Mouse (Mus musculus) liver, adult 2 months (tissue): ENCODE results near the gene Olfr1222. TPM values are rescaled to one million over a fixed set of nuclear protein-coding genes. Genes with fewer than 3 reads are reported as not detected.

Source experiments
- DNase-seq: peaks from one replicate; pipeline ENCODE4 v3.0.0-alpha.2; 2011; ENCODE audit warnings: low read depth, low spot score; ENCODE audit errors: extremely low read depth
- H3K27ac ChIP-seq: fragments of 200-500 bp; replicated peaks from 2 replicates; pipeline ENCODE4 v1.5.1; 2012; ENCODE audit warnings: low read depth, mild to moderate bottlenecking, control low read depth, inconsistent platforms, low read length; ENCODE audit not compliant: insufficient read depth
- H3K27me3 ChIP-seq: fragments of 200-500 bp; 2 replicates; pipeline ENCODE4 v1.6.1; 2012; ENCODE audit warnings: mild to moderate bottlenecking, moderate library complexity, low read length, inconsistent platforms; ENCODE audit not compliant: control insufficient read depth, insufficient read depth
- H3K36me3 ChIP-seq: fragments of 200-500 bp; 2 replicates; pipeline ENCODE4 v1.6.1; 2012; ENCODE audit warnings: low read length, inconsistent platforms; ENCODE audit not compliant: control insufficient read depth, insufficient read depth
- H3K4me1 ChIP-seq: fragments of 200-500 bp; 2 replicates; pipeline ENCODE4 v1.6.1; 2011; ENCODE audit warnings: low read length; ENCODE audit not compliant: control insufficient read depth, insufficient read depth
- H3K4me3 ChIP-seq: fragments of 200-500 bp; 2 replicates; pipeline ENCODE4 v1.5.1; 2011; ENCODE audit warnings: low read depth, mild to moderate bottlenecking, control low read depth, low read length, moderate library complexity; ENCODE audit not compliant: insufficient read depth
- H3K79me2 ChIP-seq: fragments of 200-500 bp; 2 replicates; pipeline ENCODE4 v1.6.1; 2012; ENCODE audit warnings: inconsistent platforms, mild to moderate bottlenecking, low read length, moderate library complexity; ENCODE audit not compliant: control insufficient read depth, insufficient read depth
- H3K9ac ChIP-seq: fragments of 200-500 bp; 2 replicates; pipeline ENCODE4 v1.6.1; 2012; ENCODE audit warnings: low read depth, mild to moderate bottlenecking, control low read depth, inconsistent platforms, low read length
- CTCF ChIP-seq: fragments of 200-500 bp; IDR thresholded peaks from 2 replicates; pipeline ENCODE4 v1.5.1; 2011; ENCODE audit warnings: low read depth, low read length, control low read depth
- POLR2A ChIP-seq: fragments of 200-500 bp; IDR thresholded peaks from 2 replicates; pipeline ENCODE4 v1.6.1; 2011; ENCODE audit warnings: low read length, control low read depth; ENCODE audit not compliant: insufficient read depth; ENCODE audit errors: extremely low read depth
- WGBS: fragments of 180-500 bp; shearing (Covaris S2); methylation state at CpG from one replicate; pipeline ENCODE4 v1.1.7; 2018; 5-methylcytosine and 5-hydroxymethylcytosine counted together
- polyA plus RNA-seq: library from polyadenylated mRNA; depleted of rRNA; stranded (reverse); fragments of >200 nt; gene quantifications from 2 replicates; pipeline ENCODE4 v1.2.3, GENCODE M21; 2012; rRNA removed
- total RNA-seq: library from RNA; depleted of rRNA; stranded (reverse); fragments of >200 nt; gene quantifications from 2 replicates; pipeline ENCODE4 v1.2.3, GENCODE M21; 2014; rRNA removed

Olfr1222 gene
- total and polyA plus RNA-seq, 2 experiments = not detected

- no peak within 1 kb of the TSS for H3K9ac ChIP-seq
Observed at GRCm38 (mm10) chr2:89106735-89107134, 26.1 kb downstream of the Olfr1222 start, which contains the start of gene Olfr1220. Olfr1220 (minus strand) TSS chr2:89106835.

GRCm38 (mm10) chr2:89105651-89106050 is 27.2 kb downstream of the Olfr1222 start:
- H3K36me3 ChIP-seq = no peaks in the 10 kb centered on the region
- no peak overlapping the region for H3K4me3 ChIP-seq
- H3K9ac ChIP-seq = no peak overlapping the region
- no peaks in the 10 kb centered on the region for H3K79me2 ChIP-seq
- no peak for DNase-seq
- TF ChIP-seq CTCF = no peak
- TF ChIP-seq POLR2A = no peak
- no peaks in the 10 kb centered on the region for H3K4me1 ChIP-seq
- H3K27ac ChIP-seq = no peak overlapping the region
- H3K27me3 ChIP-seq = no peaks in the 10 kb centered on the region

More at GRCm38 (mm10) chr2:89106735-89107134, 26.1 kb downstream of the Olfr1222 start, which contains the start of gene Olfr1220:
- no peak for TF ChIP-seq CTCF
- TF ChIP-seq POLR2A = no peak
- no peaks in the 10 kb centered on the region for H3K4me1 ChIP-seq
- WGBS = 63% methylated on average over 3 of the region's 3 CpGs
- H3K79me2 ChIP-seq = no peaks in the 10 kb centered on the region
- no peak for DNase-seq
- no peak within 1 kb of the TSS for H3K27ac ChIP-seq
- H3K36me3 ChIP-seq = no peaks in the 10 kb centered on the region
- no peak within 1 kb of the TSS for H3K4me3 ChIP-seq
- no peaks in the 10 kb centered on the region for H3K27me3 ChIP-seq

- no peak for DNase-seq
- Histone ChIP-seq H3K27me3 (no peaks in the 10 kb centered on the region), H3K4me3 (no peak overlapping the region), H3K79me2 (no peaks in the 10 kb centered on the region), H3K9ac (no peak overlapping the region), H3K27ac (no peak overlapping the region), H3K36me3 (no peaks in the 10 kb centered on the region), H3K4me1 (no peaks in the 10 kb centered on the region)
- WGBS = 94% methylated on average over 1 of the region's 1 CpGs
- TF ChIP-seq POLR2A (no peak), CTCF (no peak)
Observed at GRCm38 (mm10) chr2:89093848-89094247, 39.0 kb downstream of the Olfr1222 start.

- H3K4me1 ChIP-seq = no peaks in the 10 kb centered on the region
- no peak within 1 kb of the TSS for H3K9ac ChIP-seq
- WGBS = 44% methylated on average over 1 of the region's 1 CpGs
- no peak for TF ChIP-seq CTCF
- no peak for TF ChIP-seq POLR2A
- H3K4me3 ChIP-seq = no peak within 1 kb of the TSS
- DNase-seq = no peak
- H3K27me3 ChIP-seq = no peaks in the 10 kb centered on the region
- no peaks in the 10 kb centered on the region for H3K36me3 ChIP-seq
- no peaks in the 10 kb centered on the region for H3K79me2 ChIP-seq
- H3K27ac ChIP-seq = no peak within 1 kb of the TSS
Observed at GRCm38 (mm10) chr2:89083413-89083812, 49.4 kb downstream of the Olfr1222 start, which contains the start of gene Olfr1219. Olfr1219 (minus strand) TSS chr2:89083513.

GRCm38 (mm10) chr2:89081487-89081886 is 51.4 kb downstream of the Olfr1222 start:
- TF ChIP-seq CTCF = no peak
- TF ChIP-seq POLR2A = no peak
- H3K27ac ChIP-seq = no peak overlapping the region
- H3K4me3 ChIP-seq = no peak overlapping the region
- H3K9ac ChIP-seq = no peak overlapping the region
- no peaks in the 10 kb centered on the region for H3K27me3 ChIP-seq
- H3K4me1 ChIP-seq = no peaks in the 10 kb centered on the region
- H3K79me2 ChIP-seq = no peaks in the 10 kb centered on the region
- no peaks in the 10 kb centered on the region for H3K36me3 ChIP-seq
- DNase-seq = no peak

Other genes with a start within 250 kb of the Olfr1222 start
- gene Olfr1208, start 230.7 kb downstream of the Olfr1222 start, total RNA-seq = not detected in 2 replicates
- gene Olfr1208, start 230.7 kb downstream of the Olfr1222 start, polyA plus RNA-seq = not detected in 2 replicates
- not detected in 2 replicates for gene Olfr1209, start 217.9 kb downstream of the Olfr1222 start, total RNA-seq
- not detected in 2 replicates for gene Olfr1209, start 217.9 kb downstream of the Olfr1222 start, polyA plus RNA-seq
- not detected in 2 replicates for gene Olfr1211, start 194.9 kb downstream of the Olfr1222 start, total RNA-seq
- not detected in 2 replicates for gene Olfr1211, start 194.9 kb downstream of the Olfr1222 start, polyA plus RNA-seq
- gene Olfr1212, start 179.1 kb downstream of the Olfr1222 start, total RNA-seq = not detected in 2 replicates
- gene Olfr1212, start 179.1 kb downstream of the Olfr1222 start, polyA plus RNA-seq = not detected in 2 replicates
- gene Gm13762, start 152.8 kb downstream of the Olfr1222 start, total RNA-seq = not detected in 2 replicates
- not detected in 2 replicates for gene Gm13762, start 152.8 kb downstream of the Olfr1222 start, polyA plus RNA-seq
- gene Olfr1214, start 140.4 kb downstream of the Olfr1222 start, total RNA-seq = not detected in 2 replicates
- gene Olfr1214, start 140.4 kb downstream of the Olfr1222 start, polyA plus RNA-seq = not detected in 2 replicates
- gene Olfr1215, start 126.1 kb downstream of the Olfr1222 start, total RNA-seq = not detected in 2 replicates
- not detected in 2 replicates for gene Olfr1215, start 126.1 kb downstream of the Olfr1222 start, polyA plus RNA-seq
- not detected in 2 replicates for gene Olfr1216, start 114.7 kb downstream of the Olfr1222 start, total RNA-seq
- gene Olfr1216, start 114.7 kb downstream of the Olfr1222 start, polyA plus RNA-seq = not detected in 2 replicates
- not detected in 2 replicates for gene Olfr1217, start 101.0 kb downstream of the Olfr1222 start, total RNA-seq
- gene Olfr1217, start 101.0 kb downstream of the Olfr1222 start, polyA plus RNA-seq = not detected in 2 replicates
- not detected in 2 replicates for gene Olfr1218, start 71.9 kb downstream of the Olfr1222 start, total RNA-seq
- gene Olfr1218, start 71.9 kb downstream of the Olfr1222 start, polyA plus RNA-seq = not detected in 2 replicates
- not detected in 2 replicates for gene Olfr1219, start 49.5 kb downstream of the Olfr1222 start, total RNA-seq
- not detected in 2 replicates for gene Olfr1219, start 49.5 kb downstream of the Olfr1222 start, polyA plus RNA-seq
- not detected in 2 replicates for gene Olfr1220, start 26.2 kb downstream of the Olfr1222 start, total RNA-seq
- not detected in 2 replicates for gene Olfr1220, start 26.2 kb downstream of the Olfr1222 start, polyA plus RNA-seq
- gene Olfr1221, start 15.8 kb downstream of the Olfr1222 start, total RNA-seq = not detected in 2 replicates
- gene Olfr1221, start 15.8 kb downstream of the Olfr1222 start, polyA plus RNA-seq = not detected in 2 replicates
- gene Olfr1223, start 18.5 kb upstream of the Olfr1222 start, total RNA-seq = not detected in 2 replicates
- gene Olfr1223, start 18.5 kb upstream of the Olfr1222 start, polyA plus RNA-seq = not detected in 2 replicates
- gene Olfr1224-ps1, start 31.0 kb upstream of the Olfr1222 start, total RNA-seq = not detected in 2 replicates
- gene Olfr1224-ps1, start 31.0 kb upstream of the Olfr1222 start, polyA plus RNA-seq = not detected in 2 replicates
- gene Olfr1225, start 41.6 kb upstream of the Olfr1222 start, total RNA-seq = not detected in 2 replicates
- not detected in 2 replicates for gene Olfr1225, start 41.6 kb upstream of the Olfr1222 start, polyA plus RNA-seq
- gene Olfr1226, start 67.0 kb upstream of the Olfr1222 start, total RNA-seq = not detected in 2 replicates
- not detected in 2 replicates for gene Olfr1226, start 67.0 kb upstream of the Olfr1222 start, polyA plus RNA-seq
- not detected in 2 replicates for gene Olfr1228, start 121.0 kb upstream of the Olfr1222 start, total RNA-seq
- not detected in 2 replicates for gene Olfr1228, start 121.0 kb upstream of the Olfr1222 start, polyA plus RNA-seq
- not detected in 2 replicates for gene Olfr1229, start 155.0 kb upstream of the Olfr1222 start, total RNA-seq
- not detected in 2 replicates for gene Olfr1229, start 155.0 kb upstream of the Olfr1222 start, polyA plus RNA-seq
- not detected in 2 replicates for gene Olfr1230, start 164.2 kb upstream of the Olfr1222 start, total RNA-seq
- gene Olfr1230, start 164.2 kb upstream of the Olfr1222 start, polyA plus RNA-seq = not detected in 2 replicates
- gene Olfr1231, start 174.0 kb upstream of the Olfr1222 start, total RNA-seq = not detected in 2 replicates
- gene Olfr1231, start 174.0 kb upstream of the Olfr1222 start, polyA plus RNA-seq = not detected in 2 replicates
- not detected in 2 replicates for gene Olfr1232, start 196.6 kb upstream of the Olfr1222 start, total RNA-seq
- gene Olfr1232, start 196.6 kb upstream of the Olfr1222 start, polyA plus RNA-seq = not detected in 2 replicates
- not detected in 2 replicates for gene Olfr1233, start 209.3 kb upstream of the Olfr1222 start, total RNA-seq
- gene Olfr1233, start 209.3 kb upstream of the Olfr1222 start, polyA plus RNA-seq = not detected in 2 replicates
- gene Olfr1234, start 231.8 kb upstream of the Olfr1222 start, total RNA-seq = not detected in 2 replicates
- gene Olfr1234, start 231.8 kb upstream of the Olfr1222 start, polyA plus RNA-seq = not detected in 2 replicates